8 mouse cellular contexts compared by ENCODE assay signal in the genomic region with DNA sequence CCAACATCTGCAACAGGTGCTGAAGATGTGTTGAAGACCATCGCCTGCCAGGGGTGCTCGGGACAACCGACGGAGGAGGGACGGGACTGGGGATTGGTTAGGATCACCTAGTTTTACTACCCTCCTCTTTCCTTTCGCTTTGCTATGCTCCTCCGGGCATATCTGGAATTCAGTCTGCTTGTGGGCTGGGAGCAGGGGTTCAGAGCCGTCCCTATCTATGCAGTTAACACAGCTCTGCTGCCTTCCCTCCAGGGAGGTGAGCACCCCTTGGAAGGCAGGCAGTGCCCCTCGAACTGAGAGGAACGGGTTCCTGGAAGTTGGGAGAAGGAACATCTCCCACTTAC. TPM values are rescaled to one million over a fixed set of nuclear protein-coding genes. Genes with fewer than 3 reads are reported as not detected.
DNase-seq lines count a peak whose midpoint lies in the region; ATAC-seq and TF ChIP-seq lines count a peak whose summit lies in the region.

No protein-coding gene starts in this region.

- TF ChIP-seq CTCF in cerebellum, adult 2 months (IDR thresholded peaks at IDR 0.05; ENCODE audit: borderline replicate concordance, insufficient read depth, low read depth, low read length): no peak

- peaks cover 42% of the 10 kb centered on the region for H3K36me3 ChIP-seq in megakaryocyte, embryonic 14.5 days (replicated peaks; ENCODE audit: low read length)
- no peaks in the 10 kb centered on the region for H3K36me3 ChIP-seq in forebrain, embryonic 15.5 days
- H3K36me3 ChIP-seq in limb, embryonic 14.5 days (ENCODE audit: control insufficient read depth, insufficient read depth, low read length): no peaks in the 10 kb centered on the region
- H3K36me3 ChIP-seq in stomach, embryonic 14.5 days (ENCODE audit: control insufficient read depth, insufficient read depth, low read length): no peaks in the 10 kb centered on the region

- no peak for TF ChIP-seq POLR2A in limb, embryonic 14.5 days (IDR thresholded peaks at IDR 0.05; ENCODE audit: borderline replicate concordance, extremely low read depth, insufficient read depth, insufficient read length)
- no peak for TF ChIP-seq POLR2A in cerebellum, adult 2 months (IDR thresholded peaks at IDR 0.05; ENCODE audit: borderline replicate concordance, insufficient read depth, low read length)

- peaks cover 84% of the 10 kb centered on the region for H3K27me3 ChIP-seq in megakaryocyte, embryonic 14.5 days (replicated peaks)
- peaks cover 99% of the 10 kb centered on the region for H3K27me3 ChIP-seq in forebrain, embryonic 15.5 days
- peaks cover 97% of the 10 kb centered on the region for H3K27me3 ChIP-seq in limb, embryonic 14.5 days (ENCODE audit: control insufficient read depth, insufficient read depth, low read length)
- peaks cover 58% of the 10 kb centered on the region for H3K27me3 ChIP-seq in stomach, embryonic 14.5 days (ENCODE audit: control insufficient read depth, insufficient read depth, low read length)
- H3K27me3 ChIP-seq in cerebellum, adult 2 months (ENCODE audit: control insufficient read depth, insufficient read depth, low read length): no peaks in the 10 kb centered on the region

- no peak for ATAC-seq in megakaryocyte, adult 5-6 weeks (ENCODE audit: poor library complexity, severe bottlenecking)
- no peak for ATAC-seq in forebrain, embryonic 15.5 days (replicated peaks)
- ATAC-seq in limb, embryonic 14.5 days (ENCODE audit: low FRiP score, low read depth): no peak
- no peak for ATAC-seq in stomach, embryonic 14.5 days (ENCODE audit: insufficient number of reproducible peaks, insufficient read depth, low FRiP score, low read depth)

- H3K4me2 ChIP-seq in forebrain, embryonic 15.5 days (replicated peaks): peak overlapping the region; percentile 18; the same call in 1 of the 2 replicates
- H3K4me2 ChIP-seq in limb, embryonic 14.5 days (replicated peaks; ENCODE audit: low read depth, low read length, severe bottlenecking): peak overlapping the region; percentile 43
- H3K4me2 ChIP-seq in stomach, embryonic 14.5 days (replicated peaks; ENCODE audit: low read depth, low read length): peak overlapping the region; percentile 44

- intact Hi-C loops in left cerebral cortex, postnatal 10 days (cut with DNase I): no loop called here

- H3K27ac ChIP-seq in forebrain, embryonic 15.5 days (replicated peaks): no peak overlapping the region
- H3K27ac ChIP-seq in limb, embryonic 14.5 days (replicated peaks; ENCODE audit: low read depth, low read length): no peak overlapping the region
- H3K27ac ChIP-seq in stomach, embryonic 14.5 days (ENCODE audit: low read length): no peak overlapping the region
- no peak overlapping the region for H3K27ac ChIP-seq in cerebellum, adult 2 months (ENCODE audit: insufficient read depth, low read length)

- H3K9ac ChIP-seq in forebrain, embryonic 15.5 days (replicated peaks): no peak overlapping the region
- 0 out of 2 replicates have a peak overlapping the region, but pooled peaks have one; percentile 16 for H3K9ac ChIP-seq in limb, embryonic 14.5 days (ENCODE audit: low read depth, low read length, severe bottlenecking)
- no peak overlapping the region for H3K9ac ChIP-seq in stomach, embryonic 14.5 days (replicated peaks; ENCODE audit: low read depth, low read length)

- WGBS in forebrain, embryonic 15.5 days: 2% methylated on average over 10 of the region's 10 CpGs
- WGBS in limb, embryonic 14.5 days: 8% methylated on average over 10 of the region's 10 CpGs
- WGBS in stomach, embryonic 14.5 days: 10% methylated on average over 10 of the region's 10 CpGs
- 52% methylated on average over 10 of the region's 10 CpGs for WGBS in cerebellum, adult 2 months

- H3K4me1 ChIP-seq in megakaryocyte, embryonic 14.5 days: peaks cover 78% of the 10 kb centered on the region
- peaks cover 26% of the 10 kb centered on the region for H3K4me1 ChIP-seq in forebrain, embryonic 15.5 days
- peaks cover 15% of the 10 kb centered on the region for H3K4me1 ChIP-seq in limb, embryonic 14.5 days (ENCODE audit: control insufficient read depth, insufficient read depth, low read length)
- H3K4me1 ChIP-seq in stomach, embryonic 14.5 days (ENCODE audit: control insufficient read depth, insufficient read depth, low read length): peaks cover 27% of the 10 kb centered on the region
- H3K4me1 ChIP-seq in cerebellum, adult 2 months (ENCODE audit: control insufficient read depth, insufficient read depth, low read length): peaks cover 23% of the 10 kb centered on the region

- H3K9me3 ChIP-seq in megakaryocyte, embryonic 14.5 days: peaks cover 14% of the 10 kb centered on the region
- H3K9me3 ChIP-seq in forebrain, embryonic 15.5 days: no peaks in the 10 kb centered on the region
- no peaks in the 10 kb centered on the region for H3K9me3 ChIP-seq in limb, embryonic 14.5 days (ENCODE audit: control insufficient read depth, low read length)
- no peaks in the 10 kb centered on the region for H3K9me3 ChIP-seq in stomach, embryonic 14.5 days (ENCODE audit: control insufficient read depth, low read depth, low read length)

- H3K4me3 ChIP-seq in megakaryocyte, embryonic 14.5 days (replicated peaks): peak overlapping the region; percentile 53
- H3K4me3 ChIP-seq in forebrain, embryonic 15.5 days: peak overlapping the region; percentile 22
- peak overlapping the region; percentile 33 for H3K4me3 ChIP-seq in limb, embryonic 14.5 days (replicated peaks; ENCODE audit: low read length)
- peak overlapping the region; percentile 11 for H3K4me3 ChIP-seq in stomach, embryonic 14.5 days (ENCODE audit: low read depth, low read length)
- H3K4me3 ChIP-seq in cerebellum, adult 2 months (replicated peaks; ENCODE audit: insufficient read depth, low read depth, low read length): no peak overlapping the region

- DNase-seq in limb, embryonic 14.5 days (ENCODE audit: low spot score): no peak
- no peak for DNase-seq in left cerebral cortex, postnatal 10 days (ENCODE audit: extremely low spot score in 1 of 2, low spot score in 2 of 2)
- DNase-seq in frontal cortex, postnatal 36 days (ENCODE audit: low spot score in 2 of 2): no peak
- DNase-seq in cerebellum, adult 2 months: no peak

RNA-seq across cellular contexts. Expression of gene Gngt2, which starts 5.8 kb away (rescaled TPM):
- 10.2 and 30.7 TPM in 2 replicates for polyA plus RNA-seq in megakaryocyte, embryonic 14.5 days (2012; ENCODE audit: insufficient read depth, low replicate concordance)
- 92.0 and 95.7 TPM in 2 replicates for total RNA-seq in megakaryocyte, adult 5-6 weeks (2015)
- 64.0 and 66.6 TPM in 2 replicates for total RNA-seq in megakaryocyte, adult 5-6 weeks (2017)
- polyA plus RNA-seq in forebrain, embryonic 15.5 days (2015; fragmentation: Nextera tagmentation; extraction: Ambion mirVana): 2.5 and 2.6 TPM in 2 replicates
- 5.1 and 10.0 TPM in 2 replicates for polyA plus RNA-seq in limb, embryonic 14.5 days (2012; rRNA removed)
- polyA plus RNA-seq in limb, embryonic 14.5 days (2014; fragmentation: Nextera tagmentation; extraction: Ambion mirVana): 12.4 and 14.0 TPM in 2 replicates
- polyA plus RNA-seq in stomach, embryonic 14.5 days (2014; fragmentation: Nextera tagmentation; extraction: Ambion mirVana): 13.7 and 15.1 TPM in 2 replicates
- 1 to 10 TPM in 1 of 2 experiments, under 1 TPM in 1; 0.79 to 2.3 TPM for total RNA-seq in left cerebral cortex, postnatal 10 days (2021)
- polyA plus RNA-seq in cerebellum, adult 2 months (2012; rRNA removed): 3.5 and 5.4 TPM in 2 replicates

RNA-seq across cellular contexts. Expression of gene Phospho1, which starts 6.9 kb away (rescaled TPM):
- polyA plus RNA-seq in megakaryocyte, embryonic 14.5 days (2012; ENCODE audit: insufficient read depth, low replicate concordance): 11.0 and 11.8 TPM in 2 replicates
- total RNA-seq in megakaryocyte, adult 5-6 weeks (2015): 12.6 and 17.3 TPM in 2 replicates
- 2.3 TPM in 1 of 2 replicates, not detected in the other for total RNA-seq in megakaryocyte, adult 5-6 weeks (2017)
- polyA plus RNA-seq in forebrain, embryonic 15.5 days (2015; fragmentation: Nextera tagmentation; extraction: Ambion mirVana): 0.23 TPM in 1 of 2 replicates, not detected in the other
- 35.5 and 59.3 TPM in 2 replicates for polyA plus RNA-seq in limb, embryonic 14.5 days (2012; rRNA removed)
- 2.4 and 2.5 TPM in 2 replicates for polyA plus RNA-seq in limb, embryonic 14.5 days (2014; fragmentation: Nextera tagmentation; extraction: Ambion mirVana)
- not detected in 2 replicates for polyA plus RNA-seq in stomach, embryonic 14.5 days (2014; fragmentation: Nextera tagmentation; extraction: Ambion mirVana)
- total RNA-seq in left cerebral cortex, postnatal 10 days (2021): 10 to 100 TPM; 15.4 TPM
- polyA plus RNA-seq in cerebellum, adult 2 months (2012; rRNA removed): 110 and 122 TPM in 2 replicates

RNA-seq across cellular contexts. Expression of gene Abi3, which starts 11.0 kb away (rescaled TPM):
- polyA plus RNA-seq in megakaryocyte, embryonic 14.5 days (2012; ENCODE audit: insufficient read depth, low replicate concordance): 67.9 and 94.9 TPM in 2 replicates
- total RNA-seq in megakaryocyte, adult 5-6 weeks (2015): 14.7 and 19.8 TPM in 2 replicates
- 13.7 and 20.0 TPM in 2 replicates for total RNA-seq in megakaryocyte, adult 5-6 weeks (2017)
- 1.7 and 2.0 TPM in 2 replicates for polyA plus RNA-seq in forebrain, embryonic 15.5 days (2015; fragmentation: Nextera tagmentation; extraction: Ambion mirVana)
- polyA plus RNA-seq in limb, embryonic 14.5 days (2012; rRNA removed): 7.8 and 11.9 TPM in 2 replicates
- 2.5 and 5.5 TPM in 2 replicates for polyA plus RNA-seq in limb, embryonic 14.5 days (2014; fragmentation: Nextera tagmentation; extraction: Ambion mirVana)
- polyA plus RNA-seq in stomach, embryonic 14.5 days (2014; fragmentation: Nextera tagmentation; extraction: Ambion mirVana): 2.9 and 3.7 TPM in 2 replicates
- total RNA-seq in left cerebral cortex, postnatal 10 days (2021): 1 to 10 TPM; 5.1 to 5.8 TPM
- polyA plus RNA-seq in cerebellum, adult 2 months (2012; rRNA removed): 3.2 and 3.9 TPM in 2 replicates
